Mouse (Mus musculus): ENCODE measurements at regions not wholly inside any gene's neighbourhood (a gene's known extent, or its start where the extent isn't known, plus 50 kb on each side); places are given as distances from the start of the nearest gene placed in this dataset.

- WGBS: 86% methylated on average over 6 of the region's 6 CpGs
- no peak for ATAC-seq (replicated peaks; ENCODE audit: extremely low read depth, insufficient read depth, low FRiP score)
These were observed 270.7 kb upstream of the Nrip1 start for GRCm38 (mm10) chr16:76644281-76644680.

GRCm38 (mm10) chr16:76643801-76644200 is 270.2 kb upstream of the Nrip1 start:
- no peaks in the 10 kb centered on the region for H3K36me3 ChIP-seq (ENCODE audit: control insufficient read depth, insufficient read depth)
- no peak overlapping the region for H3K9ac ChIP-seq (ENCODE audit: low read length)
- no peaks in the 10 kb centered on the region for H3K4me1 ChIP-seq (ENCODE audit: control insufficient read depth, insufficient read depth, low read length)
- H3K27me3 ChIP-seq (ENCODE audit: control insufficient read depth, insufficient read depth, low read length): no peaks in the 10 kb centered on the region
- no peak overlapping the region for H3K4me3 ChIP-seq (ENCODE audit: low read length)
- no peak overlapping the region for H3K27ac ChIP-seq (ENCODE audit: low read length)
- peaks cover 3% of the 10 kb centered on the region; the same call in 1 of the 2 replicates for H3K9me3 ChIP-seq (replicated peaks; ENCODE audit: control insufficient read depth, low read length)
- WGBS: 91% methylated on average over 9 of the region's 9 CpGs
- H3K4me2 ChIP-seq (ENCODE audit: low read depth, low read length): no peak overlapping the region
- no peak for ATAC-seq (replicated peaks; ENCODE audit: extremely low read depth, insufficient read depth, low FRiP score)

More at GRCm38 (mm10) chr16:76644281-76644680, 270.7 kb upstream of the Nrip1 start:
- H3K9ac ChIP-seq (ENCODE audit: low read length): no peak overlapping the region
- H3K9me3 ChIP-seq (replicated peaks; ENCODE audit: control insufficient read depth, low read length): peaks cover 3% of the 10 kb centered on the region; the same call in 1 of the 2 replicates
- H3K27me3 ChIP-seq (ENCODE audit: control insufficient read depth, insufficient read depth, low read length): no peaks in the 10 kb centered on the region
- H3K4me1 ChIP-seq (ENCODE audit: control insufficient read depth, insufficient read depth, low read length): no peaks in the 10 kb centered on the region
- no peak overlapping the region for H3K27ac ChIP-seq (ENCODE audit: low read length)
- no peaks in the 10 kb centered on the region for H3K36me3 ChIP-seq (ENCODE audit: control insufficient read depth, insufficient read depth)
- H3K4me2 ChIP-seq (ENCODE audit: low read depth, low read length): no peak overlapping the region
- H3K4me3 ChIP-seq (ENCODE audit: low read length): no peak overlapping the region

- no peak for ATAC-seq (replicated peaks; ENCODE audit: extremely low read depth, insufficient read depth, low FRiP score)
- no peaks in the 10 kb centered on the region for H3K4me1 ChIP-seq (ENCODE audit: control insufficient read depth, insufficient read depth, low read length)
- H3K36me3 ChIP-seq (ENCODE audit: control insufficient read depth, insufficient read depth): no peaks in the 10 kb centered on the region
- H3K4me3 ChIP-seq (ENCODE audit: low read length): no peak overlapping the region
- no peaks in the 10 kb centered on the region for H3K9me3 ChIP-seq (replicated peaks; ENCODE audit: control insufficient read depth, low read length)
- no peak overlapping the region for H3K4me2 ChIP-seq (ENCODE audit: low read depth, low read length)
- no peak overlapping the region for H3K9ac ChIP-seq (ENCODE audit: low read length)
- WGBS: 88% methylated on average over 9 of the region's 9 CpGs
- no peak overlapping the region for H3K27ac ChIP-seq (ENCODE audit: low read length)
- H3K27me3 ChIP-seq (ENCODE audit: control insufficient read depth, insufficient read depth, low read length): no peaks in the 10 kb centered on the region
These were observed 261.5 kb upstream of the Nrip1 start for GRCm38 (mm10) chr16:76635169-76635568.

GRCm38 (mm10) chr16:76634196-76634698 is 260.6 kb upstream of the Nrip1 start:
- H3K4me2 ChIP-seq (ENCODE audit: low read depth, low read length): no peak overlapping the region
- 75% methylated on average over 4 of the region's 4 CpGs for WGBS
- H3K36me3 ChIP-seq (ENCODE audit: control insufficient read depth, insufficient read depth): no peaks in the 10 kb centered on the region
- no peaks in the 10 kb centered on the region for H3K4me1 ChIP-seq (ENCODE audit: control insufficient read depth, insufficient read depth, low read length)
- H3K9me3 ChIP-seq (replicated peaks; ENCODE audit: control insufficient read depth, low read length): no peaks in the 10 kb centered on the region
- H3K9ac ChIP-seq (ENCODE audit: low read length): no peak overlapping the region
- no peak overlapping the region for H3K4me3 ChIP-seq (ENCODE audit: low read length)
- H3K27ac ChIP-seq (ENCODE audit: low read length): no peak overlapping the region
- no peaks in the 10 kb centered on the region for H3K27me3 ChIP-seq (ENCODE audit: control insufficient read depth, insufficient read depth, low read length)
- ATAC-seq (replicated peaks; ENCODE audit: extremely low read depth, insufficient read depth, low FRiP score): no peak

- no peak overlapping the region for H3K27ac ChIP-seq (ENCODE audit: low read length)
- no peak overlapping the region for H3K9ac ChIP-seq (ENCODE audit: low read length)
- no peaks in the 10 kb centered on the region for H3K4me1 ChIP-seq (ENCODE audit: control insufficient read depth, insufficient read depth, low read length)
- ATAC-seq (replicated peaks; ENCODE audit: extremely low read depth, insufficient read depth, low FRiP score): no peak
- no peaks in the 10 kb centered on the region for H3K36me3 ChIP-seq (ENCODE audit: control insufficient read depth, insufficient read depth)
- no peak overlapping the region for H3K4me2 ChIP-seq (ENCODE audit: low read depth, low read length)
- WGBS: 53% methylated on average over 4 of the region's 4 CpGs
- H3K27me3 ChIP-seq (ENCODE audit: control insufficient read depth, insufficient read depth, low read length): no peaks in the 10 kb centered on the region
- H3K4me3 ChIP-seq (ENCODE audit: low read length): no peak overlapping the region
- no peaks in the 10 kb centered on the region for H3K9me3 ChIP-seq (replicated peaks; ENCODE audit: control insufficient read depth, low read length)
These were observed 252.5 kb upstream of the Nrip1 start for GRCm38 (mm10) chr16:76626142-76626541.

- Histone ChIP-seq H3K4me1 (ENCODE audit: control insufficient read depth, insufficient read depth, low read length) (no peaks in the 10 kb centered on the region), H3K4me3 (ENCODE audit: low read length) (no peak overlapping the region), H3K27me3 (ENCODE audit: control insufficient read depth, insufficient read depth, low read length) (no peaks in the 10 kb centered on the region), H3K4me2 (ENCODE audit: low read depth, low read length) (no peak overlapping the region), H3K27ac (ENCODE audit: low read length) (no peak overlapping the region), H3K9me3 (replicated peaks; ENCODE audit: control insufficient read depth, low read length) (no peaks in the 10 kb centered on the region), H3K9ac (ENCODE audit: low read length) (no peak overlapping the region), H3K36me3 (ENCODE audit: control insufficient read depth, insufficient read depth) (no peaks in the 10 kb centered on the region)
- 53% methylated on average over 8 of the region's 8 CpGs for WGBS
- no peak for ATAC-seq (replicated peaks; ENCODE audit: extremely low read depth, insufficient read depth, low FRiP score)
These were observed 248.1 kb upstream of the Nrip1 start for GRCm38 (mm10) chr16:76621715-76622114.

- H3K4me1 ChIP-seq (ENCODE audit: control insufficient read depth, insufficient read depth, low read length): no peaks in the 10 kb centered on the region
- no peak overlapping the region for H3K9ac ChIP-seq (ENCODE audit: low read length)
- H3K4me3 ChIP-seq (ENCODE audit: low read length): no peak overlapping the region
- WGBS: 72% methylated on average over 7 of the region's 7 CpGs
- H3K36me3 ChIP-seq (ENCODE audit: control insufficient read depth, insufficient read depth): no peaks in the 10 kb centered on the region
- H3K9me3 ChIP-seq (replicated peaks; ENCODE audit: control insufficient read depth, low read length): no peaks in the 10 kb centered on the region
- no peak overlapping the region for H3K4me2 ChIP-seq (ENCODE audit: low read depth, low read length)
- no peak for ATAC-seq (replicated peaks; ENCODE audit: extremely low read depth, insufficient read depth, low FRiP score)
- H3K27me3 ChIP-seq (ENCODE audit: control insufficient read depth, insufficient read depth, low read length): no peaks in the 10 kb centered on the region
- H3K27ac ChIP-seq (ENCODE audit: low read length): no peak overlapping the region
These were observed 244.7 kb upstream of the Nrip1 start for GRCm38 (mm10) chr16:76618295-76618694.

GRCm38 (mm10) chr16:76611061-76611460 is 237.4 kb upstream of the Nrip1 start:
- Histone ChIP-seq H3K36me3 (ENCODE audit: control insufficient read depth, insufficient read depth) (no peaks in the 10 kb centered on the region), H3K27me3 (ENCODE audit: control insufficient read depth, insufficient read depth, low read length) (no peaks in the 10 kb centered on the region), H3K27ac (ENCODE audit: low read length) (no peak overlapping the region), H3K9ac (ENCODE audit: low read length) (no peak overlapping the region), H3K4me3 (ENCODE audit: low read length) (no peak overlapping the region), H3K9me3 (replicated peaks; ENCODE audit: control insufficient read depth, low read length) (no peaks in the 10 kb centered on the region), H3K4me2 (ENCODE audit: low read depth, low read length) (no peak overlapping the region), H3K4me1 (ENCODE audit: control insufficient read depth, insufficient read depth, low read length) (no peaks in the 10 kb centered on the region)
- ATAC-seq (replicated peaks; ENCODE audit: extremely low read depth, insufficient read depth, low FRiP score): no peak

- no peak overlapping the region for H3K4me3 ChIP-seq (ENCODE audit: low read length)
- ATAC-seq (replicated peaks; ENCODE audit: extremely low read depth, insufficient read depth, low FRiP score): no peak
- no peak overlapping the region for H3K27ac ChIP-seq (ENCODE audit: low read length)
- H3K27me3 ChIP-seq (ENCODE audit: control insufficient read depth, insufficient read depth, low read length): no peaks in the 10 kb centered on the region
- H3K4me2 ChIP-seq (ENCODE audit: low read depth, low read length): no peak overlapping the region
- no peak overlapping the region for H3K9ac ChIP-seq (ENCODE audit: low read length)
- H3K4me1 ChIP-seq (ENCODE audit: control insufficient read depth, insufficient read depth, low read length): no peaks in the 10 kb centered on the region
- 77% methylated on average over 3 of the region's 3 CpGs for WGBS
- no peaks in the 10 kb centered on the region for H3K9me3 ChIP-seq (replicated peaks; ENCODE audit: control insufficient read depth, low read length)
- H3K36me3 ChIP-seq (ENCODE audit: control insufficient read depth, insufficient read depth): no peaks in the 10 kb centered on the region
These were observed 231.3 kb upstream of the Nrip1 start for GRCm38 (mm10) chr16:76604914-76605313.

All from heart, embryonic 16.5 days (tissue).